Mouse (Mus musculus) 416B (cell line): ENCODE data around the gene Zbtb7a.
"Not testable (repeated sequence)": the region's sequence is repeated elsewhere in the genome, so short reads cannot be mapped to it uniquely, and the experiment has no call there.

Experiments used
- DNase-seq: peaks from one replicate; pipeline ENCODE4 v3.0.0; 2011; ENCODE audit warnings: low read depth

The Zbtb7a gene

GRCm38 (mm10) chr10:81168521-81169244, 33.7 kb downstream of the Zbtb7a start:
- peak; percentile 96 for DNase-seq

- DNase-seq, result peak; percentile 75
These were observed 34.4 kb downstream of the Zbtb7a start for GRCm38 (mm10) chr10:81169411-81169900.

- peak; percentile 89 for DNase-seq
These were observed 38.1 kb downstream of the Zbtb7a start for GRCm38 (mm10) chr10:81173132-81173531.

- peak; percentile 92 for DNase-seq
These were observed 39.8 kb downstream of the Zbtb7a start for GRCm38 (mm10) chr10:81174617-81175344.

GRCm38 (mm10) chr10:81175345-81175701, 40.3 kb downstream of the Zbtb7a start:
- not testable (repeated sequence) for DNase-seq

- no peak for DNase-seq
These were observed 41.0 kb downstream of the Zbtb7a start for GRCm38 (mm10) chr10:81175936-81176465.

- peak; percentile 97 for DNase-seq
These were observed 41.6 kb downstream of the Zbtb7a start, which contains the start of gene Eef2 for GRCm38 (mm10) chr10:81176466-81177271. Gene Eef2 (plus strand): TSS chr10:81176631.

- peak; percentile 52 for DNase-seq
These were observed 42.5 kb downstream of the Zbtb7a start for GRCm38 (mm10) chr10:81177491-81177925.

- no peak for DNase-seq
These were observed 43.1 kb downstream of the Zbtb7a start for GRCm38 (mm10) chr10:81177958-81178712.

- DNase-seq, result no peak
These were observed 43.9 kb downstream of the Zbtb7a start for GRCm38 (mm10) chr10:81178927-81179326.

- no peak for DNase-seq
These were observed 44.7 kb downstream of the Zbtb7a start for GRCm38 (mm10) chr10:81179451-81180342.

- DNase-seq, result no peak
These were observed 45.9 kb downstream of the Zbtb7a start for GRCm38 (mm10) chr10:81180946-81181345.

- DNase-seq, result not testable (repeated sequence)
These were observed 46.8 kb downstream of the Zbtb7a start for GRCm38 (mm10) chr10:81181860-81182259.

- DNase-seq, result peak; percentile 100
These were observed 47.6 kb downstream of the Zbtb7a start, which contains the start of gene Dapk3 for GRCm38 (mm10) chr10:81182336-81183333. Gene Dapk3 (plus strand): TSS chr10:81183005.

- no peak for DNase-seq
These were observed 48.8 kb downstream of the Zbtb7a start, which contains the start of gene 4930442H23Rik for GRCm38 (mm10) chr10:81183805-81184204. Gene 4930442H23Rik (minus strand): TSS chr10:81183849.

GRCm38 (mm10) chr10:81184765-81185164, 49.7 kb downstream of the Zbtb7a start:
- DNase-seq, result no peak

- DNase-seq, result no peak
These were observed 52.1 kb downstream of the Zbtb7a start for GRCm38 (mm10) chr10:81187161-81187560.

GRCm38 (mm10) chr10:81189821-81190220, 54.8 kb downstream of the Zbtb7a start:
- DNase-seq, result no peak
